Mouse (Mus musculus) heart, embryonic 14.5 days (tissue): ENCODE data around the gene Tmem184b. TPM values are rescaled to one million over a fixed set of nuclear protein-coding genes. Genes with fewer than 3 reads are reported as not detected.

Source experiments
- ATAC-seq: fragments of 200-750 bp; cut with Nextera tagmentation; 2 replicates; pipeline ENCODE4 v1.8.0; 2017; ENCODE audit warnings: low read depth, moderate TSS enrichment; ENCODE audit not compliant: insufficient number of reproducible peaks, insufficient read depth, low FRiP score
- H3K27ac ChIP-seq, 2 experiments: fragments of 200-500 bp in 1 of 2; fragments of 300-500 bp in 1 of 2; sonication (generic) in 1 of 2; replicated peaks in 1 of 2; 2 replicates each; pipeline ENCODE4 v1.5.1; 2012 to 2014; ENCODE audit warnings: low read depth in 2 of 2, low read length in 2 of 2, control low read depth in 1 of 2, mild to moderate bottlenecking in 1 of 2, mixed read lengths in 1 of 2; ENCODE audit not compliant: control insufficient read depth in 1 of 2, insufficient read depth in 1 of 2
- H3K27me3 ChIP-seq: fragments of 300-500 bp; sonication (generic); 2 replicates; pipeline ENCODE4 v1.6.1; 2014; ENCODE audit warnings: mild to moderate bottlenecking, low read length, control low read depth; ENCODE audit not compliant: control insufficient read depth, insufficient read depth
- H3K36me3 ChIP-seq: fragments of 300-500 bp; sonication (generic); 2 replicates; pipeline ENCODE4 v1.6.1; 2014; ENCODE audit warnings: mild to moderate bottlenecking, control low read depth, low read length, mixed read lengths; ENCODE audit not compliant: control insufficient read depth, insufficient read depth
- H3K4me1 ChIP-seq, 2 experiments: fragments of 200-500 bp in 1 of 2; fragments of 300-500 bp in 1 of 2; sonication (generic) in 1 of 2; 2 replicates each; pipeline ENCODE4 v1.6.1; 2012 to 2014; ENCODE audit warnings: low read length in 2 of 2, control low read depth in 1 of 2, mixed read lengths in 1 of 2; ENCODE audit not compliant: control insufficient read depth in 2 of 2, insufficient read depth in 2 of 2
- H3K4me2 ChIP-seq: fragments of 300-500 bp; sonication (generic); 2 replicates; pipeline ENCODE4 v1.6.1; 2014; ENCODE audit warnings: mild to moderate bottlenecking, low read length
- H3K4me3 ChIP-seq, 2 experiments: fragments of 200-500 bp in 1 of 2; fragments of 300-500 bp in 1 of 2; sonication (generic) in 1 of 2; 2 replicates each; pipeline ENCODE4 v1.5.1; 2012 to 2014; ENCODE audit warnings: low read length in 2 of 2, mild to moderate bottlenecking in 2 of 2, control low read depth in 1 of 2, low read depth in 1 of 2, moderate library complexity in 1 of 2; ENCODE audit not compliant: control insufficient read depth in 1 of 2, insufficient read depth in 1 of 2
- H3K9ac ChIP-seq: fragments of 300-500 bp; sonication (generic); 2 replicates; pipeline ENCODE4 v1.6.1; 2014; ENCODE audit warnings: mild to moderate bottlenecking, low read length
- H3K9me3 ChIP-seq: fragments of 300-500 bp; sonication (generic); 2 replicates; pipeline ENCODE4 v1.6.1; 2016; ENCODE audit warnings: low read length, control low read depth; ENCODE audit not compliant: control insufficient read depth
- WGBS: fragments of 180-500 bp; shearing (Covaris S2); extraction: QIAGEN DNeasy Blood & Tissue Kit; methylation state at CpG from one replicate; pipeline ENCODE4 v1.1.7; 2014; 5-methylcytosine and 5-hydroxymethylcytosine counted together
- microRNA counts: library from miRNA; unstranded; fragments of <30 nt; microRNA quantifications from one replicate; lab custom pipeline; 2016
- microRNA-seq: library from miRNA; unstranded; fragments of <30 nt; microRNA quantifications from one replicate; pipeline ENCODE4, GENCODE M21; 2016
- polyA plus RNA-seq: library from polyadenylated mRNA; unstranded; fragments of >200 nt; fragmentation: Nextera tagmentation; extraction: Ambion mirVana; gene quantifications from 2 replicates; pipeline ENCODE4 v1.2.1, GENCODE M21; 2014

Gene Tmem184b
- polyA plus RNA-seq, 1 experiment from 2014 or later = 60.6 TPM

DNA sequence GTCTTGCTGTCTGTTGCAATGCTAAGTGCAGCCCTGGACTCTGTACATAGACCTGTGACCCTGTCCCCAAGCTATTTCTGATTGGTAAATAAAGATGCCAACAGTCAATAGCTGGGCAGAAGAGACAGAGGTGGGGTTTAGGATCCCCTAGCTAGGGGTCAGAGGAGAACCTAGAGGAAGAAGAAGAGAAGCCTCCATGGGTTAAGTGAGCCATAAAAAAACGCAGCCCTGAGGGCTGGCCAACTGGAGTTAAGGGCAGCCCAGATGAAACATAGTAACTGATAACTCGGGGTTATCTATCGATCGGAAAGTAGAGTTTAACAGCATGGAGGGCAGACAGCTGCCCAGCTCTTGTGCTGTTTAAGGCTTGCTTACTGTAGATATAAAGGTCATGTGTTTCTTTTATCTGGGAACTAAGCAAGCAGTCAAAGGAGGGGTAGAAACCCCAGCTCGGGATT, 81.6 kb downstream of the Tmem184b start:
- H3K9me3 ChIP-seq = no peaks in the 10 kb centered on the region
- no peak overlapping the region for H3K9ac ChIP-seq
- no peak overlapping the region for H3K4me3 ChIP-seq
- H3K36me3 ChIP-seq = no peaks in the 10 kb centered on the region
- H3K4me1 ChIP-seq = peaks cover 26 to 36% of the 10 kb centered on the region in 2 experiments
- no peak overlapping the region for H3K4me2 ChIP-seq
- H3K27ac ChIP-seq = 0 out of 4 replicates have a peak overlapping the region, but pooled peaks of 1 of the 2 experiments have one; percentile 87
- ATAC-seq = no peak
- WGBS = 39% methylated on average over 5 of the region's 5 CpGs
- no peaks in the 10 kb centered on the region for H3K27me3 ChIP-seq

DNA sequence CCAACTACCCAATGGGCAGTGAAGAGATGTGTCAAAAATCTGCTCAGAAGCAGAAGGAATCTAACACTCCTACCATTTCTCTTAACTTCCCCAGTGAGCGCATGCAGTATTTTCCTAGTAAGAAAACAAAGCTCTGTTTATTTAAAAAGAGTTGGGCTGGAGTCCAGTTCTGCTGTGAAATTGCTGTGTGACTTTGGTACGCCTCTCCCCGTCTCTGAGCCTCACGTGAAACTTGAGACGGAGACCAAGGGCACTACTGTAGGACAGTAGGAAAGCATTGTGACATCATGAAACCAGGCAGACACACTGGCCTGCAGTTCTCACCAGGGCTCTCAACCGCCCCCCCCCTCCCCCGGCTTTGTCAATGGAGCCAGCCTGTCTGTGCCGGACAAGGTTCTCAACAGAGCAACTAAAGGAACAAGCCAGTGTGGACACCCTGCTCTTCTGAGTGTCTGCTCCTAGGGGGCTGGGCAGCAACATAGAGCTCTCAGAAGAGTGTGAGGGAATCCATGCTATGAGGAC, 89.5 kb downstream of the Tmem184b start:
- Histone ChIP-seq H3K4me3 (no peak overlapping the region), H3K36me3 (peaks cover 12% of the 10 kb centered on the region), H3K4me1 (peaks cover 0 to 2% of the 10 kb centered on the region in 2 experiments; a peak in 1 of 4 replicates), H3K4me2 (no peak overlapping the region), H3K27me3 (no peaks in the 10 kb centered on the region), H3K27ac (no peak overlapping the region), H3K9ac (no peak overlapping the region), H3K9me3 (no peaks in the 10 kb centered on the region)
- 47% methylated on average over 8 of the region's 8 CpGs for WGBS
- no peak for ATAC-seq

MicroRNA genes within 50 kb of the gene (microRNA counts, 519-probe panel; counts per million panel counts)
- 322 counts per million, percentile 70 among the panel's probes with 10 or more counts for microRNA mmu-miR-1943 (lab: Ali Mortazavi, UCI)

Small RNA genes lying within 50 kb of the gene (microRNA-seq; reads per million reads assigned to microRNA genes)
- gene Mir1943 = 5.3 reads per million, percentile 15 among the genes with 10 or more reads in this experiment

Other genes with a start within 250 kb of the Tmem184b start
- 0.63 and 0.80 TPM in 2 replicates for gene Sox10, start 238.3 kb downstream of the Tmem184b start, polyA plus RNA-seq
- 19.2 and 24.5 TPM in 2 replicates for gene Pick1, start 174.4 kb downstream of the Tmem184b start, polyA plus RNA-seq
- gene Gm49486, start 174.2 kb downstream of the Tmem184b start, polyA plus RNA-seq = 0.63 and 0.84 TPM in 2 replicates
- gene Slc16a8, start 148.8 kb downstream of the Tmem184b start, polyA plus RNA-seq = 0.28 and 0.75 TPM in 2 replicates
- gene Baiap2l2, start 118.0 kb downstream of the Tmem184b start, polyA plus RNA-seq = 9.1 and 13.9 TPM in 2 replicates
- gene Pla2g6, start 75.2 kb downstream of the Tmem184b start, polyA plus RNA-seq = 10.9 and 11.7 TPM in 2 replicates
- gene Maff, start 56.9 kb downstream of the Tmem184b start, polyA plus RNA-seq = 2.2 and 3.5 TPM in 2 replicates
- gene Csnk1e, start 52.0 kb upstream of the Tmem184b start, polyA plus RNA-seq = 83.0 and 95.1 TPM in 2 replicates
- gene Kcnj4, start 101.7 kb upstream of the Tmem184b start, polyA plus RNA-seq = 0.20 TPM in 1 of 2 replicates, not detected in the other
- gene Kdelr3, start 112.8 kb upstream of the Tmem184b start, polyA plus RNA-seq = 42.2 and 54.1 TPM in 2 replicates
- gene Ddx17, start 143.2 kb upstream of the Tmem184b start, polyA plus RNA-seq = 49.1 and 57.6 TPM in 2 replicates
- gene Dmc1, start 201.5 kb upstream of the Tmem184b start, polyA plus RNA-seq = 1.8 TPM in 2 replicates